In genomic region chr5:53346028-53346427, GRCm38 (mm10) we compare ENCODE assay signal across 15 mouse cellular contexts.
DNase-seq lines count a peak whose midpoint lies in the region; ATAC-seq lines count a peak whose summit lies in the region.
"Had no signal": no experiment of that assay in that cellular context is flagged by ENCODE, and none has a peak within 500 bp of the region (broad histone marks: within the 10 kb centered on the region; RNA-seq: fewer than 3 reads in every experiment).

No protein-coding gene starts in this region.

- 64% methylated on average over 8 of the region's 8 CpGs for WGBS in hindbrain, embryonic 10.5 days

- ATAC-seq in inflammation-experienced regulatory T-cells, adult 6 months = no peak

- intact Hi-C loops in gastrocnemius, postnatal 14 days (cut with DNase I; ENCODE audit: low total_unique reads) = no loop called here

- no peak overlapping the region for H3K4me3 ChIP-seq in hindbrain, embryonic 10.5 days
- H3K4me3 ChIP-seq: forebrain, embryonic 10.5 days; heart, adult 2 months; limb, embryonic 12.5 days; megakaryocyte, embryonic 14.5 days had no signal

- no peaks in the 10 kb centered on the region for H3K27me3 ChIP-seq in hindbrain, embryonic 10.5 days (ENCODE audit: insufficient read depth, poor library complexity, severe bottlenecking)
- H3K27me3 ChIP-seq: limb, embryonic 12.5 days had no signal

- no peaks in the 10 kb centered on the region for H3K4me1 ChIP-seq in hindbrain, embryonic 10.5 days (replicated peaks)

- H3K27ac ChIP-seq in hindbrain, embryonic 10.5 days = no peak overlapping the region
- H3K27ac ChIP-seq: forebrain, embryonic 10.5 days; heart, adult 2 months; hindbrain, embryonic 14.5 days; limb, embryonic 12.5 days had no signal

- DNase-seq in heart, adult 11 months = peak; percentile 95
- DNase-seq in heart, adult 8-10 months (ENCODE audit: low spot score) = no peak
- DNase-seq in 3T3-L1 (ENCODE audit: low read depth, low spot score) = peak; percentile 51
- peak; percentile 56 for DNase-seq in gastrocnemius, postnatal 14 days
- DNase-seq in ovary, postnatal 14 days (ENCODE audit: low spot score) = peak; percentile 42
- DNase-seq in hindbrain, embryonic 10.5 days (ENCODE audit: low spot score) = no peak
- DNase-seq in cerebellum, adult 9-10 months = no peak
- DNase-seq: right cerebral cortex, postnatal 25 days; thymus, postnatal 14 days had no signal

- H3K9me3 ChIP-seq in hindbrain, embryonic 10.5 days = no peaks in the 10 kb centered on the region
- H3K9me3 ChIP-seq: forebrain, embryonic 10.5 days; limb, embryonic 12.5 days had no signal

- no peaks in the 10 kb centered on the region for H3K36me3 ChIP-seq in hindbrain, embryonic 10.5 days
- H3K36me3 ChIP-seq: forebrain, embryonic 10.5 days; limb, embryonic 12.5 days had no signal

Comparison
In these comparisons a context has a peak if more than half of its experiments do, and no peak if none do; other contexts are left out.
1. DNase-seq: peak in heart, adult 11 months (single experiment), 3T3-L1 (single experiment), gastrocnemius, postnatal 14 days (single experiment) and ovary, postnatal 14 days (single experiment); none in heart, adult 8-10 months (single experiment), hindbrain, embryonic 10.5 days (single experiment) and cerebellum, adult 9-10 months (single experiment).